25 mouse cellular contexts compared by ENCODE assay signal in the genomic region with DNA sequence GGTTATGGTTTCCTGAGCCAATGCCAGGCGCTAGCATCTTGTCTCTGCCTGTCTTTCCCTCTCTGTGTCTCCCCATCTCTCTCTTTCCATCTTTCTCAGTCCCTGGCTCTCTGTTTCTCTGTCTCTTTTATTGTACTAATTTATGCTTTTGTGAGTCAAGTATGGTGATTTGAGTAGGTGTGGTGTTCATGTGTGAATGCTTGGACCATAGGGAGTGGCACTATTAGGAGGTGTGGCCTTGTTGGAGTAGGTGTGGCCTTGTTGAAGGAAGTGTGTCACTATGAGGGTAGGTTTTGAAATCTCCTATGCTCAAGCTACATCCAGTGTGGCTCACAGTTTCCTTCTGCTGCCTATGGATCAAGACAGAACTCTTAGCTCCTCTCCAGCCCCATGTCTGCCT.
"Had no signal": no experiment of that assay in that cellular context is flagged by ENCODE, and none has a peak within 500 bp of the region (broad histone marks: within the 10 kb centered on the region; RNA-seq: fewer than 3 reads in every experiment).

No protein-coding gene starts in this region.

- H3K27me3 ChIP-seq: intestine, embryonic 15.5 days had no signal

- H3K9ac ChIP-seq: heart, embryonic 13.5 days; heart, embryonic 15.5 days; hindbrain, embryonic 13.5 days; intestine, embryonic 15.5 days; limb, embryonic 12.5 days had no signal

- H3K27ac ChIP-seq: heart, adult 2 months; heart, embryonic 13.5 days; heart, embryonic 15.5 days; hindbrain, embryonic 13.5 days; intestine, embryonic 15.5 days; layer of hippocampus, adult 2 months; left cerebral cortex, adult 2 months; limb, embryonic 10.5 days; limb, embryonic 12.5 days had no signal

- H3K4me2 ChIP-seq: heart, embryonic 11.5 days; heart, embryonic 13.5 days; heart, embryonic 15.5 days; hindbrain, embryonic 13.5 days; intestine, embryonic 15.5 days; limb, embryonic 12.5 days; liver, embryonic 11.5 days had no signal

- ATAC-seq: hindbrain, embryonic 16.5 days; inflammation-experienced regulatory T-cells, adult 6 months; intestine, embryonic 15.5 days; intestine, postnatal 0 days had no signal

- H3K4me1 ChIP-seq: heart, embryonic 13.5 days; heart, embryonic 15.5 days had no signal

- H3K4me3 ChIP-seq: heart, adult 2 months; heart, embryonic 13.5 days; heart, embryonic 15.5 days; hindbrain, embryonic 13.5 days; intestine, embryonic 15.5 days; layer of hippocampus, adult 2 months; left cerebral cortex, adult 2 months; limb, embryonic 10.5 days; limb, embryonic 12.5 days had no signal

- DNase-seq: gastrocnemius, postnatal 14 days; gastrocnemius, postnatal 36 days; heart, adult 11 months; heart, adult 2 months; heart, postnatal 14 days; heart, postnatal 36 days; kidney, adult 18-20 months; kidney, adult 8-10 months; kidney, postnatal 10 days; kidney, postnatal 25 days; kidney, postnatal 4 days; liver had no signal

- H3K36me3 ChIP-seq: heart, embryonic 13.5 days; heart, embryonic 15.5 days; hindbrain, embryonic 13.5 days; intestine, embryonic 15.5 days; limb, embryonic 10.5 days; limb, embryonic 12.5 days had no signal

- H3K9me3 ChIP-seq: heart, embryonic 13.5 days; heart, embryonic 15.5 days; hindbrain, embryonic 13.5 days; intestine, embryonic 15.5 days; limb, embryonic 10.5 days; limb, embryonic 12.5 days had no signal
